Mouse (Mus musculus): ENCODE measurements around the gene Lrrc4b. TPM values are rescaled to one million over a fixed set of nuclear protein-coding genes. Genes with fewer than 3 reads are reported as not detected.

The Lrrc4b gene
- polyA plus RNA-seq, 1 experiment from 2014 or later = 3.2 TPM

- Histone ChIP-seq H3K4me3 (ENCODE audit: low read depth, low read length) (no peak overlapping the region), H3K36me3 (replicated peaks; ENCODE audit: control insufficient read depth, insufficient read depth, low read depth, low read length) (no peaks in the 10 kb centered on the region), H3K27ac (replicated peaks; ENCODE audit: low read depth, low read length) (no peak overlapping the region), H3K27me3 (ENCODE audit: control insufficient read depth, insufficient read depth, low read length) (peaks cover 6% of the 10 kb centered on the region; the same call in 1 of the 2 replicates), H3K9ac (replicated peaks; ENCODE audit: low read length) (peak overlapping the region; percentile 18; the same call in 1 of the 2 replicates), H3K9me3 (replicated peaks; ENCODE audit: control insufficient read depth, low read length) (no peaks in the 10 kb centered on the region), H3K4me2 (ENCODE audit: low read depth, low read length) (no peak overlapping the region), H3K4me1 (ENCODE audit: control insufficient read depth, insufficient read depth, low read length) (0 out of 2 replicates have a peak, but pooled peaks cover 3% of the 10 kb centered on the region)
- no peak for DNase-seq (ENCODE audit: low spot score)
- whole genome bisulfite sequencing = 46% methylated on average over 9 of the region's 9 CpGs
- no peak for ATAC-seq (replicated peaks; ENCODE audit: insufficient number of reproducible peaks, low FRiP score, low TSS enrichment, low read depth)
Measured at GRCm38 (mm10) chr7:44472961-44473646, 44.3 kb downstream of the Lrrc4b start.

- H3K27me3 ChIP-seq (ENCODE audit: control insufficient read depth, insufficient read depth, low read length) = peaks cover 6% of the 10 kb centered on the region; the same call in 1 of the 2 replicates
- 5% methylated on average over 4 of the region's 4 CpGs for WGBS
- H3K9ac ChIP-seq (replicated peaks; ENCODE audit: low read length) = no peak overlapping the region
- H3K36me3 ChIP-seq (replicated peaks; ENCODE audit: control insufficient read depth, insufficient read depth, low read depth, low read length) = no peaks in the 10 kb centered on the region
- H3K4me3 ChIP-seq (ENCODE audit: low read depth, low read length) = no peak overlapping the region
- H3K27ac ChIP-seq (replicated peaks; ENCODE audit: low read depth, low read length) = no peak overlapping the region
- DNase-seq (ENCODE audit: low spot score) (peak; percentile 19), ATAC-seq (replicated peaks; ENCODE audit: insufficient number of reproducible peaks, low FRiP score, low TSS enrichment, low read depth) (0 out of 2 replicates have a peak, but pooled peaks have one; percentile 42)
- no peaks in the 10 kb centered on the region for H3K4me1 ChIP-seq (ENCODE audit: control insufficient read depth, insufficient read depth, low read length)
- H3K4me2 ChIP-seq (ENCODE audit: low read depth, low read length) = no peak overlapping the region
- no peaks in the 10 kb centered on the region for H3K9me3 ChIP-seq (replicated peaks; ENCODE audit: control insufficient read depth, low read length)
Measured at GRCm38 (mm10) chr7:44474419-44474818, 45.6 kb downstream of the Lrrc4b start.

DNA sequence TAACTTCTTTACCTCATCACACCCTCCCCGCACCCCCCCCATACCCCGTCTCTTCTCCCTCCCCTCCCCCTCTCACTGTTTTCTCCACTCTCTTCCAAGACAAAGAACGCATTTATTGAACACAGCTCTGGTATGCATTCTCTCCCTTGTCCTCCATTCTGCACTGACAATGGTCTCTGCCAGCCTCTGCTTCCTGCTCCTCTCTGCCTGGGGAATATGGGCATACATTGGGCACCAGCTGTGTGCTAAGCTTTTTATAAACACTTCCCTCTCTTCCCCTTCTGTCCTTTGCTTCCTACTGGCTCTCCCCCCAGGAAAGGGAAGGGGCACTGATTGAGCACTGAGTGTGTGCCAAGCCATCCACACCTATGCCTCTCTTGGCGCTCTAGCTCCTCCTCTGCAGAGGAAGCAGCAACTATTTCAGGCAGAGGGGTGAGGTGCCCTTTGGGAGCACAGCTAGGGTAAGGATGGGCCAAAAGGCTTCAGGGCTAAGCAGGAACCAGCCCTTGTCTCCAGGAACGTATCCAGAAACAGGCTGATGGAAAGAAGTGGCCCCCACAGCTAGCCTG, 46.3 kb downstream of the Lrrc4b start:
- Histone ChIP-seq H3K4me1 (ENCODE audit: control insufficient read depth, insufficient read depth, low read length) (no peaks in the 10 kb centered on the region), H3K9me3 (replicated peaks; ENCODE audit: control insufficient read depth, low read length) (no peaks in the 10 kb centered on the region), H3K4me2 (ENCODE audit: low read depth, low read length) (no peak overlapping the region), H3K27me3 (ENCODE audit: control insufficient read depth, insufficient read depth, low read length) (peaks cover 6% of the 10 kb centered on the region; the same call in 1 of the 2 replicates), H3K4me3 (ENCODE audit: low read depth, low read length) (no peak overlapping the region), H3K36me3 (replicated peaks; ENCODE audit: control insufficient read depth, insufficient read depth, low read depth, low read length) (no peaks in the 10 kb centered on the region), H3K9ac (replicated peaks; ENCODE audit: low read length) (no peak overlapping the region), H3K27ac (replicated peaks; ENCODE audit: low read depth, low read length) (no peak overlapping the region)
- WGBS = 29% methylated on average over 5 of the region's 5 CpGs
- DNase-seq (ENCODE audit: low spot score) = no peak
- ATAC-seq (replicated peaks; ENCODE audit: insufficient number of reproducible peaks, low FRiP score, low TSS enrichment, low read depth) = no peak

DNA sequence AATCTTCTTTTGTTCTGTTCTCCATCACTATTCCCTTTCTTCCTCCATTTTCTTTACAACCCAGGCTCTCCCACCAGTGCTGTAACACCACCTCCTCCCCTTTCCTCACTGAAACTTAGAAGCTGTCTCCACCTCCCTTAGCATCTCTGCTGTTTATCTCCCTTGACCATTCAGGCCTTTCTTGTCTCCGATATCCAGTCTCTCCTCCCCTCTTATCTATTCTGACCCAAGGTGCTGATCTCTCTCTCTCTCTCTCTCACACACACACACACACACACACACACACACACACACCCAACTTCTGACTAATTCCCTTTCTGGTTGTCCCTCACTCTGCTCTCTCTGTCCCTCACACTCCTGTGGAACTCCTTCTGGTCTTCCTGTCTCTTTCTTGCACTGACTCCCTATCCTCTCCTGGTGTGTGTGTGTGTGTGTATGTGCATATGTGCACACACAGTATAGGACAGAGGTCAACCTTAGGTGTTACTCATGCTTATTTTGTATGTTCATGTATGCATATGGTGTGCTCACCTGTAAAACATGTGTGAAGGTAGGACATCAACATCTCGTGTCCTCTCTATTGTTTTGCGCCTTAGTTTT, 54.1 kb downstream of the Lrrc4b start:
- Histone ChIP-seq H3K9me3 (replicated peaks; ENCODE audit: control insufficient read depth, low read length) (no peaks in the 10 kb centered on the region), H3K9ac (replicated peaks; ENCODE audit: low read length) (no peak overlapping the region), H3K4me1 (ENCODE audit: control insufficient read depth, insufficient read depth, low read length) (no peaks in the 10 kb centered on the region), H3K4me2 (ENCODE audit: low read depth, low read length) (no peak overlapping the region), H3K27ac (replicated peaks; ENCODE audit: low read depth, low read length) (no peak overlapping the region), H3K4me3 (ENCODE audit: low read depth, low read length) (no peak overlapping the region), H3K27me3 (ENCODE audit: control insufficient read depth, insufficient read depth, low read length) (no peaks in the 10 kb centered on the region), H3K36me3 (replicated peaks; ENCODE audit: control insufficient read depth, insufficient read depth, low read depth, low read length) (no peaks in the 10 kb centered on the region)
- DNase-seq (ENCODE audit: low spot score) (no peak), ATAC-seq (replicated peaks; ENCODE audit: insufficient number of reproducible peaks, low FRiP score, low TSS enrichment, low read depth) (no peak)
- 77% methylated on average over 3 of the region's 3 CpGs for WGBS

DNA sequence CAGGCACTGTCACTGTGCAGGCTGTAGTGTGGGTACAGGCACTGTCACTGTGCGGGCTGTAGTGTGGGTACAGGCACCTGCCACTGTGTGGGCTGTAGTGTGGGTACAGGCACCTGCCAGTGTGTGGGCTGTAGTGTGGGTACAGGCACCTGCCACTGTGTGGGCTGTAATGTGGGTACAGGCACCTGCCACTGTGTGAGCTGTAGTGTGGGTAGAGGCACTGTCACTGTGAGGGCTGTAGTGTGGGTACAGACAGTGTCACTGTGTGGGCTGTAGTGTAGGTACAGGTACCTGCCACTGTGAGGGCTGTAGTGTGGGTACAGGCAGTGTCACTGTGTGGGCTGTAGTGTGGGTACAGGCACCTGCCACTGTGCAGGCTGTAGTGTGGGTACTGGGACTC, 55.3 kb downstream of the Lrrc4b start:
- Histone ChIP-seq H3K4me1 (ENCODE audit: control insufficient read depth, insufficient read depth, low read length) (no peaks in the 10 kb centered on the region), H3K4me2 (ENCODE audit: low read depth, low read length) (no peak overlapping the region), H3K9ac (replicated peaks; ENCODE audit: low read length) (no peak overlapping the region), H3K4me3 (ENCODE audit: low read depth, low read length) (no peak overlapping the region), H3K27me3 (ENCODE audit: control insufficient read depth, insufficient read depth, low read length) (no peaks in the 10 kb centered on the region), H3K9me3 (replicated peaks; ENCODE audit: control insufficient read depth, low read length) (no peaks in the 10 kb centered on the region), H3K27ac (replicated peaks; ENCODE audit: low read depth, low read length) (no peak overlapping the region), H3K36me3 (replicated peaks; ENCODE audit: control insufficient read depth, insufficient read depth, low read depth, low read length) (no peaks in the 10 kb centered on the region)
- DNase-seq (ENCODE audit: low spot score) (no peak), ATAC-seq (replicated peaks; ENCODE audit: insufficient number of reproducible peaks, low FRiP score, low TSS enrichment, low read depth) (no peak)
- WGBS = 90% methylated on average over 1 of the region's 1 CpGs

GRCm38 (mm10) chr7:44484841-44485571, 56.2 kb downstream of the Lrrc4b start:
- peak; percentile 80 for ATAC-seq (replicated peaks; ENCODE audit: insufficient number of reproducible peaks, low FRiP score, low TSS enrichment, low read depth)
- WGBS = 40% methylated on average over 5 of the region's 5 CpGs

DNA sequence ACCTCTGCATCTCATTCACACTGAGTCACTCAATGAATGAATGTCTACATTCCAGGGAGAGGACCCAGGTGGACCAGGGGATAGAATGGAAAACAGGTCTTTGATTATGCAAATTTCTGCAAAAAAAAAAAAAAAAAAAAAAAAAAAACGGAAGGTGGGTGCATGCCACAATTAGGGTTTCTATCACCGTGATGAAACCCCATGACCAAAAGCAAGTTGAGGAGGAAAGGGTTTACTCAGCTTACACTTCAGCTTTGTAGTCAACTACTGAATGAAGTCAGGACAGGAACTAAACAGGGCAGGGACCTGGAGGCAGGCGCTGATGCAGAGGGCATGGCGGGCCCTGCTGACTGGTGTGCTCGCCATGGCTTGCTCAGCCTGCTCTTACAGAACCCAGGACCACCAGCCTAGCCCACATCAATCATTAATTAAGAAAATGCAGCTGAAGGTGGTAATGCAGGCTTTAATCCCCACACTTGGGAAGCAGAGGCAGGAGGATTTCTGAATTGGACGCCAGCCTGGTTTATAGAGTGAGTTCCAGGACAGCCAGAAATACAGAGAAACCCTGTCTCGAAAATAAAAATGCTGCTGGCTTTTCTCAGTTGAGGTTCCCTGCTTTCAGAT, 56.9 kb downstream of the Lrrc4b start:
- no peak for DNase-seq (ENCODE audit: low spot score)
- WGBS = 68% methylated on average over 7 of the region's 7 CpGs
- Histone ChIP-seq H3K4me1 (ENCODE audit: control insufficient read depth, insufficient read depth, low read length) (no peaks in the 10 kb centered on the region), H3K9me3 (replicated peaks; ENCODE audit: control insufficient read depth, low read length) (no peaks in the 10 kb centered on the region), H3K27ac (replicated peaks; ENCODE audit: low read depth, low read length) (no peak overlapping the region), H3K4me2 (ENCODE audit: low read depth, low read length) (no peak overlapping the region), H3K4me3 (ENCODE audit: low read depth, low read length) (no peak overlapping the region), H3K9ac (replicated peaks; ENCODE audit: low read length) (no peak overlapping the region), H3K36me3 (replicated peaks; ENCODE audit: control insufficient read depth, insufficient read depth, low read depth, low read length) (no peaks in the 10 kb centered on the region), H3K27me3 (ENCODE audit: control insufficient read depth, insufficient read depth, low read length) (no peaks in the 10 kb centered on the region)
- no peak for ATAC-seq (replicated peaks; ENCODE audit: insufficient number of reproducible peaks, low FRiP score, low TSS enrichment, low read depth)

More at GRCm38 (mm10) chr7:44484841-44485571, 56.2 kb downstream of the Lrrc4b start:
- Histone ChIP-seq H3K9ac (replicated peaks; ENCODE audit: low read length) (no peak overlapping the region), H3K9me3 (replicated peaks; ENCODE audit: control insufficient read depth, low read length) (no peaks in the 10 kb centered on the region), H3K27me3 (ENCODE audit: control insufficient read depth, insufficient read depth, low read length) (no peaks in the 10 kb centered on the region), H3K36me3 (replicated peaks; ENCODE audit: control insufficient read depth, insufficient read depth, low read depth, low read length) (no peaks in the 10 kb centered on the region), H3K4me3 (ENCODE audit: low read depth, low read length) (no peak overlapping the region), H3K27ac (replicated peaks; ENCODE audit: low read depth, low read length) (no peak overlapping the region), H3K4me2 (ENCODE audit: low read depth, low read length) (no peak overlapping the region), H3K4me1 (ENCODE audit: control insufficient read depth, insufficient read depth, low read length) (no peaks in the 10 kb centered on the region)
- DNase-seq (ENCODE audit: low spot score) = peak; percentile 87
